Mouse (Mus musculus) C2C12 (cell line): ENCODE measurements at regions not wholly inside any gene's neighbourhood (a gene's known extent, or its start where the extent isn't known, plus 50 kb on each side); places are given as distances from the start of the nearest gene placed in this dataset.
"Not testable (repeated sequence)": the region's sequence is repeated elsewhere in the genome, so short reads cannot be mapped to it uniquely, and the experiment has no call there.

Experiments
- H3K27me3 ChIP-seq: one replicate; pipeline ENCODE4 v1.6.1; 2011; ENCODE audit not compliant: control insufficient read depth, insufficient read depth, insufficient read length
- H3K36me3 ChIP-seq: one replicate; pipeline ENCODE4 v1.6.1; 2011; ENCODE audit not compliant: control insufficient read depth, insufficient read depth
- H3K4me3 ChIP-seq: one replicate; pipeline ENCODE4 v1.5.1; 2011; ENCODE audit warnings: mild to moderate bottlenecking, control low read depth; ENCODE audit not compliant: poor library complexity, insufficient read depth, severe bottlenecking
- H3K79me2 ChIP-seq: one replicate; pipeline ENCODE4 v1.6.1; 2011; ENCODE audit not compliant: control insufficient read depth, insufficient read depth
- H3K79me3 ChIP-seq: one replicate; pipeline ENCODE4 v1.6.1; 2011; ENCODE audit warnings: low read depth, control low read depth
- H3ac ChIP-seq: one replicate; pipeline ENCODE3; 2011; ENCODE audit warnings: low read depth; ENCODE audit not compliant: control insufficient read depth, insufficient read length
- CEBPB ChIP-seq: IDR thresholded peaks from one replicate; pipeline ENCODE4 v1.6.1; 2011; ENCODE audit warnings: low read depth, mild to moderate bottlenecking, control low read depth, moderate library complexity
- CTCF ChIP-seq: IDR thresholded peaks from one replicate; pipeline ENCODE4 v1.5.1; 2011; ENCODE audit not compliant: control insufficient read depth, insufficient read depth, insufficient read length
- FOSL1 ChIP-seq: IDR thresholded peaks from one replicate; pipeline ENCODE4 v1.8.0; 2011; ENCODE audit warnings: mild to moderate bottlenecking, low read length; ENCODE audit not compliant: poor library complexity, insufficient read depth, severe bottlenecking
- MAX ChIP-seq: IDR thresholded peaks from one replicate; pipeline ENCODE4 v1.6.1; 2011; ENCODE audit warnings: mild to moderate bottlenecking, control low read depth
- MYOD1 ChIP-seq: IDR thresholded peaks from one replicate; pipeline ENCODE4 v1.6.1; 2011; ENCODE audit warnings: low read depth; ENCODE audit not compliant: control insufficient read depth, insufficient read length
- MYOG ChIP-seq: IDR thresholded peaks from one replicate; pipeline ENCODE4 v1.6.1; 2011; ENCODE audit not compliant: control insufficient read depth, insufficient read length; ENCODE audit errors: extremely low read depth
- USF1 ChIP-seq: IDR thresholded peaks from one replicate; pipeline ENCODE4 v1.6.1; 2011; ENCODE audit warnings: low read depth, mild to moderate bottlenecking, control low read depth, moderate library complexity

- Histone ChIP-seq H3K27me3 (no peaks in the 10 kb centered on the region), H3K79me2 (no peaks in the 10 kb centered on the region), H3K36me3 (no peaks in the 10 kb centered on the region), H3ac (no peak overlapping the region), H3K4me3 (no peak overlapping the region), H3K79me3 (no peaks in the 10 kb centered on the region)
- TF ChIP-seq MAX (no peak), USF1 (no peak), CEBPB (no peak)
These were observed 671.6 kb downstream of the Tecrl start for GRCm38 (mm10) chr5:82683437-82683836.

GRCm38 (mm10) chr5:82664121-82664520 lies 690.9 kb downstream of the Tecrl start:
- Histone ChIP-seq H3K4me3 (no peak overlapping the region), H3K79me3 (no peaks in the 10 kb centered on the region), H3ac (no peak overlapping the region), H3K36me3 (no peaks in the 10 kb centered on the region), H3K27me3 (no peaks in the 10 kb centered on the region), H3K79me2 (no peaks in the 10 kb centered on the region)
- TF ChIP-seq MAX (no peak), CTCF (no peak), CEBPB (no peak), MYOG (no peak), FOSL1 (no peak), MYOD1 (no peak), USF1 (no peak)

GRCm38 (mm10) chr5:82653637-82654036 lies 701.4 kb downstream of the Tecrl start:
- not testable (repeated sequence) for H3K79me2 ChIP-seq, H3K79me3 ChIP-seq, H3K4me3 ChIP-seq, H3K27me3 ChIP-seq, H3ac ChIP-seq, H3K36me3 ChIP-seq

- H3K79me2 ChIP-seq, result no peaks in the 10 kb centered on the region
- no peak for TF ChIP-seq MYOG
- TF ChIP-seq FOSL1, result no peak
- no peak for TF ChIP-seq MAX
- TF ChIP-seq CEBPB, result no peak
- no peak for TF ChIP-seq USF1
- TF ChIP-seq MYOD1, result no peak
- TF ChIP-seq CTCF, result no peak
- no peaks in the 10 kb centered on the region for H3K79me3 ChIP-seq
- H3K4me3 ChIP-seq, result no peak overlapping the region
- H3ac ChIP-seq, result no peak overlapping the region
- H3K36me3 ChIP-seq, result no peaks in the 10 kb centered on the region
- no peaks in the 10 kb centered on the region for H3K27me3 ChIP-seq
These were observed 734.9 kb downstream of the Tecrl start for GRCm38 (mm10) chr5:82620056-82620455.
